Mouse (Mus musculus) heart, adult 2 months (tissue): ENCODE results near the gene Acta1.

Experiments
- CTCF ChIP-seq: fragments of 200-600 bp; IDR thresholded peaks from 2 replicates; pipeline ENCODE4 v1.8.1; 2022; ENCODE audit warnings: antibody characterized with exemption, mild to moderate bottlenecking, moderate library complexity
- POLR2A ChIP-seq: fragments of 200-500 bp; IDR thresholded peaks from 2 replicates; pipeline ENCODE4 v1.6.1; 2011; ENCODE audit warnings: mild to moderate bottlenecking, low read depth, low read length, control low read depth; ENCODE audit not compliant: insufficient read depth

- TF ChIP-seq CTCF = no peak
- TF ChIP-seq POLR2A = no peak
These were observed 12.1 kb downstream of the Acta1 start for GRCm38 (mm10) chr8:123882412-123882811.
